Mouse (Mus musculus) MEL-GATA-1-ER (cell line): ENCODE measurements around the gene Pla2g12a.

Source experiments
- DNase-seq: peaks from one replicate; pipeline ENCODE4 v3.0.0-alpha.2; 2012; ENCODE audit warnings: low read depth; ENCODE audit errors: extremely low read depth

Pla2g12a gene

GRCm38 (mm10) chr3:129898886-129899285 lies 20.5 kb downstream of the Pla2g12a start:
- peak; percentile 22 for DNase-seq

- peak; percentile 77 for DNase-seq
These were observed 22.9 kb downstream of the Pla2g12a start, which contains the start of gene Casp6 for GRCm38 (mm10) chr3:129901271-129901809. Gene Casp6 (plus strand): TSS chr3:129901425.

- DNase-seq: no peak
These were observed 25.0 kb downstream of the Pla2g12a start for GRCm38 (mm10) chr3:129903369-129903768.

GRCm38 (mm10) chr3:129903866-129904265 lies 25.5 kb downstream of the Pla2g12a start:
- DNase-seq: no peak

GRCm38 (mm10) chr3:129904381-129905132 lies 26.2 kb downstream of the Pla2g12a start:
- no peak for DNase-seq

- no peak for DNase-seq
These were observed 33.6 kb downstream of the Pla2g12a start for GRCm38 (mm10) chr3:129912025-129912424.

GRCm38 (mm10) chr3:129913241-129913640 lies 34.8 kb downstream of the Pla2g12a start:
- DNase-seq: no peak

GRCm38 (mm10) chr3:129917424-129917823 lies 39.0 kb downstream of the Pla2g12a start:
- DNase-seq: no peak

GRCm38 (mm10) chr3:129918434-129918833 lies 40.0 kb downstream of the Pla2g12a start:
- peak; percentile 36 for DNase-seq

- DNase-seq: no peak
These were observed 45.2 kb downstream of the Pla2g12a start for GRCm38 (mm10) chr3:129923581-129923980.

GRCm38 (mm10) chr3:129925861-129926260 lies 47.5 kb downstream of the Pla2g12a start:
- DNase-seq: no peak

- no peak for DNase-seq
These were observed 51.9 kb downstream of the Pla2g12a start for GRCm38 (mm10) chr3:129930213-129930778.

GRCm38 (mm10) chr3:129932443-129932842 lies 54.0 kb downstream of the Pla2g12a start:
- peak; percentile 44 for DNase-seq

- no peak for DNase-seq
These were observed 58.2 kb downstream of the Pla2g12a start for GRCm38 (mm10) chr3:129936561-129936960.

GRCm38 (mm10) chr3:129937848-129938247 lies 59.4 kb downstream of the Pla2g12a start:
- no peak for DNase-seq

- DNase-seq: no peak
These were observed 60.7 kb downstream of the Pla2g12a start for GRCm38 (mm10) chr3:129939058-129939457.

- no peak for DNase-seq
These were observed 62.4 kb downstream of the Pla2g12a start for GRCm38 (mm10) chr3:129940780-129941179.

- no peak for DNase-seq
These were observed 62.9 kb downstream of the Pla2g12a start for GRCm38 (mm10) chr3:129941291-129941690.

GRCm38 (mm10) chr3:129943813-129944212 lies 65.4 kb downstream of the Pla2g12a start:
- DNase-seq: no peak
